Comparison of ENCODE assay signal across 30 mouse cellular contexts in the genomic region with DNA sequence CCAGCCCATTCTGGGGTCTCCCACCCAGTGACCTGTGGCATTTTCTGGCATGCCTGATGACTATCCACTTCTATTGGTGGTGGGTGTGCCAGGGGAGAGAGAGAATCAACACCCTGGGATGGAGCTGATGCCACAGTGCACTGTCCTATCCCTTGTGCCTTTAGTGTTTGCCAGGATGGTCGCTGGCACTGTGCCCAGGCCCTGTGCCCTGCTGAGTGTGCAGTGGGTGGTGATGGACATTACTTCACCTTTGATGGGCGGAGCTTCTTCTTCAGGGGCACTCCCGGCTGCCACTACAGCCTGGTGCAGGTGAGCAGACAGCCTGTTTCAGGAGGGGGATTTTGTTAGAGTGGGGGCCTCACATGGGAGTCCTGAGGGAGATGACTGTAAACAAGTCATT. TPM values are rescaled to one million over a fixed set of nuclear protein-coding genes. Genes with fewer than 3 reads are reported as not detected.
DNase-seq lines count a peak whose midpoint lies in the region; ATAC-seq and TF ChIP-seq lines count a peak whose summit lies in the region.
"Had no signal": no experiment of that assay in that cellular context is flagged by ENCODE, and none has a peak within 500 bp of the region (broad histone marks: within the 10 kb centered on the region; RNA-seq: fewer than 3 reads in every experiment).

No protein-coding gene starts in this region.

- H3K79me2 ChIP-seq in liver, adult 2 months (ENCODE audit: control insufficient read depth, insufficient read depth, low read length) = no peaks in the 10 kb centered on the region

- no peak for TF ChIP-seq POLR2A in kidney, adult 2 months (IDR thresholded peaks at IDR 0.05; ENCODE audit: low read depth, low read length)
- no peak for TF ChIP-seq POLR2A in liver, adult 2 months (IDR thresholded peaks at IDR 0.05; ENCODE audit: extremely low read depth, insufficient read depth, low read length)

- H3K4me2 ChIP-seq in kidney, embryonic 16.5 days (replicated peaks; ENCODE audit: low read depth, low read length) = no peak overlapping the region
- H3K4me2 ChIP-seq in liver, embryonic 12.5 days = no peak overlapping the region
- H3K4me2 ChIP-seq: embryonic facial prominence, embryonic 13.5 days; forebrain, embryonic 12.5 days; forebrain, embryonic 15.5 days; heart, embryonic 12.5 days; heart, embryonic 15.5 days; hindbrain, embryonic 13.5 days had no signal

- no peak for ATAC-seq in kidney, embryonic 16.5 days (ENCODE audit: low FRiP score, low TSS enrichment)
- ATAC-seq in liver, embryonic 12.5 days = no peak
- ATAC-seq: forebrain, embryonic 15.5 days; Patski had no signal

- no peaks in the 10 kb centered on the region for H3K9me3 ChIP-seq in kidney, embryonic 16.5 days (ENCODE audit: low read length)
- no peaks in the 10 kb centered on the region for H3K9me3 ChIP-seq in liver, embryonic 12.5 days (replicated peaks)
- H3K9me3 ChIP-seq: embryonic facial prominence, embryonic 10.5 days; embryonic facial prominence, embryonic 13.5 days; forebrain, embryonic 12.5 days; forebrain, embryonic 15.5 days; G1E; heart, embryonic 12.5 days; heart, embryonic 15.5 days; hindbrain, embryonic 10.5 days; hindbrain, embryonic 13.5 days had no signal

- no peak overlapping the region for H3K27ac ChIP-seq in kidney, adult 2 months (ENCODE audit: insufficient read depth, low read depth, low read length)
- no peak overlapping the region for H3K27ac ChIP-seq in kidney, embryonic 16.5 days (ENCODE audit: low read length)
- peak overlapping the region; percentile 49 for H3K27ac ChIP-seq in liver, adult 2 months (replicated peaks; ENCODE audit: insufficient read depth, low read depth, low read length)
- H3K27ac ChIP-seq in liver, embryonic 12.5 days = no peak overlapping the region
- H3K27ac ChIP-seq: embryonic facial prominence, embryonic 10.5 days; embryonic facial prominence, embryonic 13.5 days; forebrain, embryonic 12.5 days; forebrain, embryonic 15.5 days; heart, embryonic 15.5 days; hindbrain, embryonic 10.5 days; hindbrain, embryonic 13.5 days had no signal

- H3K9ac ChIP-seq in kidney, embryonic 16.5 days (replicated peaks; ENCODE audit: low read length) = no peak overlapping the region
- no peak overlapping the region; the same call in 1 of the 2 replicates for H3K9ac ChIP-seq in liver, adult 2 months (ENCODE audit: low read depth, low read length)
- H3K9ac ChIP-seq in liver, embryonic 12.5 days = no peak overlapping the region
- H3K9ac ChIP-seq: embryonic facial prominence, embryonic 13.5 days; forebrain, embryonic 12.5 days; forebrain, embryonic 15.5 days; heart, embryonic 12.5 days; heart, embryonic 15.5 days; hindbrain, embryonic 13.5 days had no signal

- TF ChIP-seq CTCF in kidney, adult 2 months (conservative IDR thresholded peaks at IDR 0.05; ENCODE audit: insufficient read depth, insufficient read length, low read depth, low read length) = no peak
- TF ChIP-seq CTCF in liver, adult 2 months (IDR thresholded peaks at IDR 0.05; ENCODE audit: low read depth, low read length) = no peak

- no peak overlapping the region for H3K4me3 ChIP-seq in kidney, adult 2 months (ENCODE audit: insufficient read depth, low read depth, low read length)
- H3K4me3 ChIP-seq in kidney, embryonic 16.5 days (ENCODE audit: low read length) = no peak overlapping the region
- no peak overlapping the region for H3K4me3 ChIP-seq in liver, adult 2 months (ENCODE audit: insufficient read depth, low read depth, low read length)
- no peak overlapping the region for H3K4me3 ChIP-seq in liver, embryonic 12.5 days
- H3K4me3 ChIP-seq: embryonic facial prominence, embryonic 10.5 days; embryonic facial prominence, embryonic 13.5 days; erythroblast, embryonic 14.5 days; forebrain, embryonic 12.5 days; forebrain, embryonic 15.5 days; heart, embryonic 12.5 days; heart, embryonic 15.5 days; hindbrain, embryonic 10.5 days; hindbrain, embryonic 13.5 days had no signal

- peak; percentile 27 for DNase-seq in adrenal gland, postnatal 10 days
- DNase-seq in adrenal gland, postnatal 4 days (ENCODE audit: low spot score in 2 of 2) = no peak
- DNase-seq in kidney, adult 2 months = peak; percentile 55
- peak; percentile 73 for DNase-seq in liver, adult 2 months (ENCODE audit: extremely low read depth, low read depth, low spot score)
- peak; percentile 66 to 75 for DNase-seq in kidney, postnatal 25 days
- DNase-seq in lung, postnatal 14 days = no peak
- DNase-seq: adrenal gland, adult 8-10 months; B cell, adult 2 months; cerebellum, adult 11 months; cerebellum, adult 8-10 months; cerebellum, postnatal 10 days; embryo, embryonic 11 days; gastrocnemius, postnatal 25 days; heart, adult 18-20 months; heart, postnatal 10 days; heart, postnatal 36 days had no signal

- H3K36me3 ChIP-seq in kidney, adult 2 months (ENCODE audit: control insufficient read depth, insufficient read depth, low read length) = no peaks in the 10 kb centered on the region
- H3K36me3 ChIP-seq in kidney, embryonic 16.5 days (ENCODE audit: insufficient read depth, low read length) = no peaks in the 10 kb centered on the region
- H3K36me3 ChIP-seq in liver, adult 2 months (ENCODE audit: control insufficient read depth, insufficient read depth, low read length) = no peaks in the 10 kb centered on the region
- H3K36me3 ChIP-seq in liver, embryonic 12.5 days = no peaks in the 10 kb centered on the region
- H3K36me3 ChIP-seq: embryonic facial prominence, embryonic 10.5 days; embryonic facial prominence, embryonic 13.5 days; forebrain, embryonic 12.5 days; forebrain, embryonic 15.5 days; G1E; heart, embryonic 12.5 days; heart, embryonic 15.5 days; hindbrain, embryonic 10.5 days; hindbrain, embryonic 13.5 days had no signal

- no peaks in the 10 kb centered on the region for H3K4me1 ChIP-seq in kidney, adult 2 months (ENCODE audit: control insufficient read depth, insufficient read depth, low read length)
- 0 out of 2 replicates have a peak, but pooled peaks cover 3% of the 10 kb centered on the region for H3K4me1 ChIP-seq in kidney, embryonic 16.5 days (ENCODE audit: insufficient read depth, low read length)
- H3K4me1 ChIP-seq in liver, adult 2 months (ENCODE audit: control insufficient read depth, insufficient read depth, low read length) = peaks cover 9% of the 10 kb centered on the region
- no peaks in the 10 kb centered on the region for H3K4me1 ChIP-seq in liver, embryonic 12.5 days
- H3K4me1 ChIP-seq: embryonic facial prominence, embryonic 13.5 days; forebrain, embryonic 12.5 days; hindbrain, embryonic 13.5 days had no signal

- no peaks in the 10 kb centered on the region for H3K27me3 ChIP-seq in kidney, adult 2 months (replicated peaks; ENCODE audit: control insufficient read depth, insufficient read depth, low read length)
- no peaks in the 10 kb centered on the region for H3K27me3 ChIP-seq in kidney, embryonic 16.5 days (ENCODE audit: insufficient read depth, low read length)
- no peaks in the 10 kb centered on the region for H3K27me3 ChIP-seq in liver, adult 2 months (ENCODE audit: control insufficient read depth, insufficient read depth, low read length)
- H3K27me3 ChIP-seq in liver, embryonic 12.5 days (replicated peaks) = peaks cover 4% of the 10 kb centered on the region; the same call in 1 of the 2 replicates
- H3K27me3 ChIP-seq: CH12.LX; embryonic facial prominence, embryonic 13.5 days; forebrain, embryonic 12.5 days; forebrain, embryonic 15.5 days; heart, embryonic 12.5 days; heart, embryonic 15.5 days; hindbrain, embryonic 13.5 days had no signal

- WGBS in kidney, adult 2 months = 59% methylated on average over 3 of the region's 3 CpGs
- WGBS in kidney, embryonic 16.5 days = 72% methylated on average over 3 of the region's 3 CpGs
- WGBS in liver, adult 2 months = 29% methylated on average over 3 of the region's 3 CpGs
- 66% methylated on average over 3 of the region's 3 CpGs for WGBS in liver, embryonic 12.5 days (ENCODE audit: insufficient replicate concordance)

RNA-seq across cellular contexts. Expression of a gene that starts 4.7 kb away (rescaled TPM):
- total RNA-seq in adrenal gland, postnatal 10 days (2021) = 1 to 10 TPM; 1.5 to 2.9 TPM
- total RNA-seq in adrenal gland, postnatal 4 days (2021) = 1 to 10 TPM; 2.6 to 4.0 TPM
- 1.5 and 1.9 TPM in 2 replicates for polyA plus RNA-seq in kidney, adult 2 months (2012; rRNA removed)
- 0.36 and 0.97 TPM in 2 replicates for polyA plus RNA-seq in kidney, embryonic 16.5 days (2015; fragmentation: Nextera tagmentation; extraction: Ambion mirVana)
- 0.47 and 0.83 TPM in 2 replicates for total RNA-seq in liver, adult 2 months (2014; rRNA removed)
- 1.5 and 2.0 TPM in 2 replicates for polyA plus RNA-seq in liver, adult 2 months (2012; rRNA removed)
- polyA plus RNA-seq in liver, embryonic 12.5 days (2016; fragmentation: Nextera tagmentation; extraction: Ambion mirVana) = 0.04 TPM in 1 of 2 replicates, not detected in the other
- polyA plus RNA-seq: erythroblast, embryonic 14.5 days; G1E had no signal

RNA-seq across cellular contexts. Expression of a gene that starts 7.1 kb away (rescaled TPM):
- 10 to 100 TPM; 33.2 to 50.2 TPM for total RNA-seq in adrenal gland, postnatal 10 days (2021)
- 10 to 100 TPM; 64.1 to 64.7 TPM for total RNA-seq in adrenal gland, postnatal 4 days (2021)
- polyA plus RNA-seq in kidney, adult 2 months (2012; rRNA removed) = 67.0 and 80.0 TPM in 2 replicates
- polyA plus RNA-seq in kidney, embryonic 16.5 days (2015; fragmentation: Nextera tagmentation; extraction: Ambion mirVana) = 32.0 and 33.9 TPM in 2 replicates
- 13.9 and 15.9 TPM in 2 replicates for total RNA-seq in liver, adult 2 months (2014; rRNA removed)
- polyA plus RNA-seq in liver, adult 2 months (2012; rRNA removed) = 23.0 and 25.7 TPM in 2 replicates
- 2.9 and 3.9 TPM in 2 replicates for polyA plus RNA-seq in liver, embryonic 12.5 days (2016; fragmentation: Nextera tagmentation; extraction: Ambion mirVana)

RNA-seq across cellular contexts. Expression of a gene that starts 57.4 kb away (rescaled TPM):
- 10 to 100 TPM; 20.9 to 38.5 TPM for total RNA-seq in adrenal gland, postnatal 10 days (2021)
- total RNA-seq in adrenal gland, postnatal 4 days (2021) = 10 to 100 TPM; 47.5 to 50.8 TPM
- polyA plus RNA-seq in kidney, adult 2 months (2012; rRNA removed) = 16.7 and 22.1 TPM in 2 replicates
- 22.7 and 26.4 TPM in 2 replicates for polyA plus RNA-seq in kidney, embryonic 16.5 days (2015; fragmentation: Nextera tagmentation; extraction: Ambion mirVana)
- 5.2 and 6.1 TPM in 2 replicates for total RNA-seq in liver, adult 2 months (2014; rRNA removed)
- polyA plus RNA-seq in liver, adult 2 months (2012; rRNA removed) = 6.6 and 9.2 TPM in 2 replicates
- 3.9 and 4.1 TPM in 2 replicates for polyA plus RNA-seq in liver, embryonic 12.5 days (2016; fragmentation: Nextera tagmentation; extraction: Ambion mirVana)
- polyA plus RNA-seq: G1E had no signal

Comparison
In these comparisons a context has a peak if more than half of its experiments do, and no peak if none do; other contexts are left out.
1. DNase-seq: peak in adrenal gland, postnatal 10 days (single experiment), kidney, adult 2 months (single experiment), liver, adult 2 months (single experiment) and kidney, postnatal 25 days (2 of 2); none in adrenal gland, postnatal 4 days (0 of 2) and lung, postnatal 14 days (single experiment).